Mouse (Mus musculus) liver, embryonic 11.5 days (tissue): ENCODE data around the gene Rnf38. TPM values are rescaled to one million over a fixed set of nuclear protein-coding genes. Genes with fewer than 3 reads are reported as not detected.
A peak's percentile ranks its signal among the peaks of the same experiment; 100 is the strongest.

Experiments
- ATAC-seq: fragments of 200-750 bp; cut with Nextera tagmentation; replicated peaks from 2 replicates; pipeline ENCODE4 v1.8.0; 2017; ENCODE audit warnings: moderate number of reproducible peaks, mild to moderate bottlenecking, moderate TSS enrichment, moderate library complexity; ENCODE audit not compliant: low FRiP score
- DNase-seq: peaks from one replicate; pipeline ENCODE4 v3.0.0-alpha.2; 2017; ENCODE audit warnings: low spot score
- H3K27ac ChIP-seq: fragments of 300-500 bp; sonication (generic); 2 replicates; pipeline ENCODE4 v1.5.1; 2014; ENCODE audit warnings: mild to moderate bottlenecking, low read depth, low read length, control low read depth
- H3K27me3 ChIP-seq: fragments of 300-500 bp; sonication (generic); replicated peaks from 2 replicates; pipeline ENCODE4 v1.6.1; 2014; ENCODE audit warnings: low read length, mixed read lengths; ENCODE audit not compliant: control insufficient read depth, insufficient read depth
- H3K36me3 ChIP-seq: fragments of 300-500 bp; sonication (generic); 2 replicates; pipeline ENCODE4 v1.6.1; 2014; ENCODE audit warnings: mild to moderate bottlenecking, low read length, moderate library complexity, mixed read lengths; ENCODE audit not compliant: control insufficient read depth, insufficient read depth
- H3K4me1 ChIP-seq: fragments of 300-500 bp; sonication (generic); replicated peaks from 2 replicates; pipeline ENCODE4 v1.6.1; 2014; ENCODE audit warnings: low read length, mixed read lengths; ENCODE audit not compliant: control insufficient read depth, insufficient read depth
- H3K4me2 ChIP-seq: fragments of 300-500 bp; sonication (generic); 2 replicates; pipeline ENCODE4 v1.6.1; 2014; ENCODE audit warnings: mild to moderate bottlenecking, control low read depth, moderate library complexity
- H3K4me3 ChIP-seq: fragments of 300-500 bp; sonication (generic); 2 replicates; pipeline ENCODE4 v1.5.1; 2014; ENCODE audit warnings: low read depth, low read length, control low read depth
- H3K9ac ChIP-seq: fragments of 300-500 bp; sonication (generic); 2 replicates; pipeline ENCODE4 v1.6.1; 2014; ENCODE audit warnings: low read depth, low read length, control low read depth
- H3K9me3 ChIP-seq: fragments of 300-500 bp; sonication (generic); 2 replicates; pipeline ENCODE4 v1.6.1; 2016; ENCODE audit warnings: low read length, inconsistent platforms, mixed read lengths; ENCODE audit not compliant: control insufficient read depth
- WGBS: fragments of 180-500 bp; shearing (Covaris S2); extraction: QIAGEN DNeasy Blood & Tissue Kit; methylation state at CpG from one replicate; pipeline ENCODE4 v1.1.7; 2014; 5-methylcytosine and 5-hydroxymethylcytosine counted together
- polyA plus RNA-seq: library from polyadenylated mRNA; unstranded; fragments of >200 nt; fragmentation: Nextera tagmentation; extraction: Ambion mirVana; gene quantifications from 2 replicates; pipeline ENCODE4 v1.2.1, GENCODE M21; 2014

Gene Rnf38
- polyA plus RNA-seq, 1 experiment from 2014 or later: 20.2 TPM

GRCm38 (mm10) chr4:44104195-44104917 lies 129.2 kb downstream of the Rnf38 start:
- no peak overlapping the region for H3K4me2 ChIP-seq
- no peak for DNase-seq
- H3K27ac ChIP-seq: no peak overlapping the region
- WGBS: 45% methylated on average over 8 of the region's 8 CpGs
- H3K36me3 ChIP-seq: no peaks in the 10 kb centered on the region
- no peaks in the 10 kb centered on the region for H3K27me3 ChIP-seq
- H3K9me3 ChIP-seq: no peaks in the 10 kb centered on the region
- H3K4me1 ChIP-seq: 0 out of 2 replicates have a peak, but pooled peaks cover 4% of the 10 kb centered on the region
- H3K4me3 ChIP-seq: no peak overlapping the region
- no peak overlapping the region for H3K9ac ChIP-seq
- ATAC-seq: no peak

- Histone ChIP-seq H3K4me3 (no peak overlapping the region), H3K27ac (no peak overlapping the region), H3K9ac (no peak overlapping the region), H3K27me3 (no peaks in the 10 kb centered on the region), H3K9me3 (no peaks in the 10 kb centered on the region), H3K36me3 (no peaks in the 10 kb centered on the region), H3K4me2 (no peak overlapping the region), H3K4me1 (0 out of 2 replicates have a peak, but pooled peaks cover 4% of the 10 kb centered on the region)
- WGBS: 81% methylated on average over 8 of the region's 8 CpGs
- ATAC-seq (no peak), DNase-seq (no peak)
Observed at GRCm38 (mm10) chr4:44103620-44104019, 130.0 kb downstream of the Rnf38 start.

GRCm38 (mm10) chr4:44097576-44098335 lies 135.8 kb downstream of the Rnf38 start:
- no peak for ATAC-seq
- Histone ChIP-seq H3K4me2 (no peak overlapping the region), H3K27me3 (no peaks in the 10 kb centered on the region), H3K4me3 (no peak overlapping the region), H3K36me3 (no peaks in the 10 kb centered on the region), H3K27ac (no peak overlapping the region), H3K9ac (no peak overlapping the region), H3K4me1 (peaks cover under 1% of the 10 kb centered on the region; the same call in 1 of the 2 replicates), H3K9me3 (no peaks in the 10 kb centered on the region)
- 46% methylated on average over 11 of the region's 11 CpGs for WGBS
- no peak for DNase-seq

GRCm38 (mm10) chr4:44094475-44094874 lies 139.1 kb downstream of the Rnf38 start:
- no peaks in the 10 kb centered on the region for H3K9me3 ChIP-seq
- WGBS: 85% methylated on average over 4 of the region's 4 CpGs
- no peak for ATAC-seq

GRCm38 (mm10) chr4:44092359-44092758 lies 141.2 kb downstream of the Rnf38 start:
- H3K9me3 ChIP-seq: no peaks in the 10 kb centered on the region
- no peak overlapping the region for H3K4me2 ChIP-seq
- 58% methylated on average over 11 of the region's 11 CpGs for WGBS
- no peak for DNase-seq
- H3K4me3 ChIP-seq: no peak overlapping the region
- no peaks in the 10 kb centered on the region for H3K36me3 ChIP-seq
- peaks cover 6% of the 10 kb centered on the region; the same call in 1 of the 2 replicates for H3K4me1 ChIP-seq
- peak; percentile 85 for ATAC-seq
- H3K27ac ChIP-seq: no peak overlapping the region
- H3K9ac ChIP-seq: no peak overlapping the region
- H3K27me3 ChIP-seq: no peaks in the 10 kb centered on the region

More at GRCm38 (mm10) chr4:44094475-44094874, 139.1 kb downstream of the Rnf38 start:
- H3K27ac ChIP-seq: no peak overlapping the region
- H3K9ac ChIP-seq: no peak overlapping the region
- no peaks in the 10 kb centered on the region for H3K27me3 ChIP-seq
- no peak for DNase-seq
- H3K4me2 ChIP-seq: no peak overlapping the region
- no peaks in the 10 kb centered on the region for H3K36me3 ChIP-seq
- no peak overlapping the region for H3K4me3 ChIP-seq
- H3K4me1 ChIP-seq: peaks cover 6% of the 10 kb centered on the region; the same call in 1 of the 2 replicates

- no peaks in the 10 kb centered on the region for H3K36me3 ChIP-seq
- no peak for DNase-seq
- ATAC-seq: no peak
- no peak overlapping the region for H3K27ac ChIP-seq
- WGBS: 85% methylated on average over 3 of the region's 3 CpGs
- no peak overlapping the region for H3K9ac ChIP-seq
- no peak overlapping the region for H3K4me2 ChIP-seq
- no peak overlapping the region for H3K4me3 ChIP-seq
- peaks cover 3% of the 10 kb centered on the region; the same call in 1 of the 2 replicates for H3K4me1 ChIP-seq
- H3K27me3 ChIP-seq: peaks cover 4% of the 10 kb centered on the region; the same call in 1 of the 2 replicates
- H3K9me3 ChIP-seq: no peaks in the 10 kb centered on the region
Observed at GRCm38 (mm10) chr4:44085566-44085965, 148.0 kb downstream of the Rnf38 start.

- Histone ChIP-seq H3K27me3 (peaks cover 4% of the 10 kb centered on the region; the same call in 1 of the 2 replicates), H3K27ac (no peak overlapping the region), H3K36me3 (no peaks in the 10 kb centered on the region), H3K4me3 (no peak overlapping the region), H3K4me2 (no peak overlapping the region; the same call in 1 of the 2 replicates), H3K9me3 (no peaks in the 10 kb centered on the region), H3K4me1 (peaks cover 3% of the 10 kb centered on the region; the same call in 1 of the 2 replicates), H3K9ac (no peak overlapping the region)
- ATAC-seq (no peak), DNase-seq (peak; percentile 23)
- 79% methylated on average over 13 of the region's 13 CpGs for WGBS
Observed at GRCm38 (mm10) chr4:44084602-44085325, 148.8 kb downstream of the Rnf38 start.

- no peaks in the 10 kb centered on the region for H3K36me3 ChIP-seq
- no peak within 1 kb of the TSS for H3K27ac ChIP-seq
- DNase-seq (peak; percentile 30), ATAC-seq (no peak)
- WGBS: 13% methylated on average over 11 of the region's 11 CpGs
- no peaks in the 10 kb centered on the region for H3K9me3 ChIP-seq
- peaks cover 4% of the 10 kb centered on the region; the same call in 1 of the 2 replicates for H3K27me3 ChIP-seq
- H3K9ac ChIP-seq: no peak within 1 kb of the TSS
- no peak within 1 kb of the TSS for H3K4me3 ChIP-seq
- peak within 1 kb of the TSS; percentile 49 for H3K4me2 ChIP-seq
- peaks cover 3% of the 10 kb centered on the region; the same call in 1 of the 2 replicates for H3K4me1 ChIP-seq
Observed at GRCm38 (mm10) chr4:44083945-44084344, 149.6 kb downstream of the Rnf38 start, which contains the start of gene Gne. Gene Gne, minus strand, starts transcription at chr4:44084177.
